Comparison of ENCODE assay signal across 8 mouse cellular contexts in the genomic region with DNA sequence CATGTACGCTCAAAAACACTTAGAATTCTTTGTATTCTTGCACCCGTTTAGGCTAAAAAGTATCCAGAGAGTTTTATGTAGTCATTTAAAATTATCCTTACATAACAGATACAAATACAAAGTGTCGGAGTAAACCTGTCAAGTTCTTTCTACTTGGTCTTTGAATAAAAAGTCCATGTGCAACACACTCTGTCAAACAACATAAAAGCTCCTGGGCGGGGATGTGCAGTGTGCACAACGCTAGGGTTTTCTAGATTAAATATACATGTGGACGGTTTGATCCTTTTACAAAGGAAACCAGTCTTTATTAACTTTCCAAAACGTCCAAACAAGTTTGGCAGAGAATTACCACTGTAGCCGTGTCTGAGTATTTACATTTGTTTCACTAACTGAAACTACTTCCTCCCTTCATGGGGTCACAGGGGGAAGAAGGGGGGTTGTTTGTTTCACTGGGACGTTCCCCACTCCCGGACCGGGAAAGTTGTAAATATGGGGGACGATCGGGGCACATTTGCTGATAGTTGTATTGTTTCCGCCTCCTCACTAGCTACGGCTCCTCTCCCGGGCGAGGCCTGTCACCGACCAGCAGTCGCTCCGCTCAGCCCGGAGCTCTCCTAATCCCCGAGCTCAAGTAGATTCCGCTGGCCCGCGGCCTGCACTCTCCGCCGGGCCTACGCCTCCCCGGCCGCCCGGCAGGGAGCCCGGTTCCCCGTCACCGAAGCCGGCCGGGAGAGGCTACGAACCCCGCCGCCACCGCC. TPM values are rescaled to one million over a fixed set of nuclear protein-coding genes. Genes with fewer than 3 reads are reported as not detected.
A peak's percentile ranks its signal among the peaks of the same experiment; 100 is the strongest.
DNase-seq lines count a peak whose midpoint lies in the region; ATAC-seq and TF ChIP-seq lines count a peak whose summit lies in the region.

No protein-coding gene starts in this region.

- H3K36me3 ChIP-seq in G1E (replicated peaks): no peaks in the 10 kb centered on the region
- H3K36me3 ChIP-seq in forebrain, embryonic 14.5 days (ENCODE audit: control insufficient read depth, insufficient read depth, low read length): no peaks in the 10 kb centered on the region
- H3K36me3 ChIP-seq in lung, embryonic 15.5 days: no peaks in the 10 kb centered on the region

- H3K4me1 ChIP-seq in G1E (ENCODE audit: insufficient read depth, low read depth, low read length): peaks cover 27% of the 10 kb centered on the region
- peaks cover 25% of the 10 kb centered on the region for H3K4me1 ChIP-seq in forebrain, embryonic 14.5 days (ENCODE audit: control insufficient read depth, insufficient read depth, low read length)
- peaks cover 18% of the 10 kb centered on the region for H3K4me1 ChIP-seq in lung, embryonic 15.5 days

- DNase-seq in G1E (ENCODE audit: low spot score): peak; percentile 34
- DNase-seq in c-Kit-positive CD71-positive TER-119-positive erythroid progenitor cells, embryonic 14.5 days (ENCODE audit: low spot score): peak; percentile 56
- peak; percentile 71 for DNase-seq in forebrain, embryonic 14.5 days (ENCODE audit: low spot score)
- DNase-seq in heart, postnatal 14 days: peak; percentile 73 to 74
- peak; percentile 14 for DNase-seq in large intestine, adult 2 months (ENCODE audit: low read depth, low spot score)
- DNase-seq in ovary, postnatal 10 days (ENCODE audit: low spot score): peak; percentile 50
- DNase-seq in thymus, postnatal 0 days (ENCODE audit: low spot score): peak; percentile 72

- no peaks in the 10 kb centered on the region for H3K27me3 ChIP-seq in G1E (ENCODE audit: insufficient read depth, low read length)
- no peaks in the 10 kb centered on the region for H3K27me3 ChIP-seq in forebrain, embryonic 14.5 days (replicated peaks; ENCODE audit: control insufficient read depth, insufficient read depth, low read length)
- H3K27me3 ChIP-seq in lung, embryonic 15.5 days: no peaks in the 10 kb centered on the region

- WGBS in forebrain, embryonic 14.5 days: under 1% methylated on average over 40 of the region's 40 CpGs
- under 1% methylated on average over 40 of the region's 40 CpGs for WGBS in large intestine, adult 2 months
- under 1% methylated on average over 40 of the region's 40 CpGs for WGBS in lung, embryonic 15.5 days

- H3K27ac ChIP-seq in forebrain, embryonic 14.5 days (ENCODE audit: low read depth, low read length): peak overlapping the region; percentile 99
- peak overlapping the region; percentile 99 for H3K27ac ChIP-seq in lung, embryonic 15.5 days

- no peaks in the 10 kb centered on the region for H3K9me3 ChIP-seq in G1E (replicated peaks)
- no peaks in the 10 kb centered on the region for H3K9me3 ChIP-seq in forebrain, embryonic 14.5 days (replicated peaks; ENCODE audit: control insufficient read depth, low read length)
- no peaks in the 10 kb centered on the region for H3K9me3 ChIP-seq in lung, embryonic 15.5 days

- intact Hi-C loops in heart, postnatal 14 days (cut with DNase I): loop anchor here (5.0 kb wide), 1 partner anchor 61 kb away; no protein-coding TSS in a partner anchor

- TF ChIP-seq CTCF in G1E (IDR thresholded peaks at IDR 0.05; ENCODE audit: low read depth, low read length): no peak

- peak overlapping the region; percentile 85 for H3K4me3 ChIP-seq in G1E (ENCODE audit: low read depth, low read length)
- H3K4me3 ChIP-seq in forebrain, embryonic 14.5 days (ENCODE audit: low read depth, low read length): peak overlapping the region; percentile 95
- H3K4me3 ChIP-seq in lung, embryonic 15.5 days: peak overlapping the region; percentile 89

- H3K4me2 ChIP-seq in forebrain, embryonic 14.5 days (ENCODE audit: low read length): peak overlapping the region; percentile 76
- H3K4me2 ChIP-seq in lung, embryonic 15.5 days: peak overlapping the region; percentile 74

- no peak; the same call in 1 of the 2 replicates for ATAC-seq in G1E (ENCODE audit: extremely low read depth, insufficient number of reproducible peaks, low FRiP score, poor library complexity, severe bottlenecking)
- peak; percentile 47 for ATAC-seq in forebrain, embryonic 14.5 days
- peak; percentile 39; the same call in 1 of the 2 replicates for ATAC-seq in lung, embryonic 15.5 days (ENCODE audit: borderline replicate concordance, extremely low read depth, low FRiP score, low TSS enrichment)

- peak overlapping the region; percentile 98 for H3K9ac ChIP-seq in forebrain, embryonic 14.5 days (ENCODE audit: low read length)
- peak overlapping the region; percentile 96 for H3K9ac ChIP-seq in lung, embryonic 15.5 days

RNA-seq across cellular contexts. Expression of a gene that starts 0.9 kb away (rescaled TPM):
- total RNA-seq in G1E (2014; fragmentation: Nextera tagmentation) (140 and 147 TPM in 2 replicates), G1E (2017) (43.2 and 53.4 TPM in 2 replicates)
- 5.2 and 7.3 TPM in 2 replicates for polyA plus RNA-seq in G1E (2012)
- polyA plus RNA-seq in forebrain, embryonic 14.5 days (2014; fragmentation: Nextera tagmentation; extraction: Ambion mirVana): 15.3 and 18.4 TPM in 2 replicates
- total RNA-seq in heart, postnatal 14 days (2021): 10 to 100 TPM; 32.6 to 32.7 TPM
- polyA plus RNA-seq in large intestine, adult 2 months (2012; rRNA removed): 3.3 and 6.6 TPM in 2 replicates
- 16.2 and 16.9 TPM in 2 replicates for polyA plus RNA-seq in lung, embryonic 15.5 days (2015; fragmentation: Nextera tagmentation; extraction: Ambion mirVana)
- polyA plus RNA-seq in thymus, postnatal 0 days (2015; fragmentation: Nextera tagmentation; extraction: Ambion mirVana): 22.5 and 28.7 TPM in 2 replicates

Comparison
In these comparisons a context has a peak if more than half of its experiments do, and no peak if none do; other contexts are left out.
1. DNase-seq: peak in every context shown above with its lines; median percentile 74 in heart, postnatal 14 days; 72 in thymus, postnatal 0 days; 71 in forebrain, embryonic 14.5 days; 56 in c-Kit-positive CD71-positive TER-119-positive erythroid progenitor cells, embryonic 14.5 days; 50 in ovary, postnatal 10 days; 34 in G1E; 14 in large intestine, adult 2 months.